Mouse (Mus musculus) midbrain, embryonic 15.5 days (tissue): ENCODE measurements around the gene Sox13. TPM values are rescaled to one million over a fixed set of nuclear protein-coding genes. Genes with fewer than 3 reads are reported as not detected.

Experiments used
- ATAC-seq: fragments of 200-750 bp; cut with Nextera tagmentation; replicated peaks from 2 replicates; pipeline ENCODE4 v1.8.0; 2017; ENCODE audit warnings: moderate TSS enrichment
- H3K27ac ChIP-seq: fragments of 300-500 bp; sonication (generic); 2 replicates; pipeline ENCODE4 v1.5.1; 2015; ENCODE audit warnings: mild to moderate bottlenecking, inconsistent platforms
- H3K27me3 ChIP-seq: fragments of 300-500 bp; sonication (generic); replicated peaks from 2 replicates; pipeline ENCODE4 v1.6.1; 2015; ENCODE audit warnings: inconsistent platforms
- H3K36me3 ChIP-seq: fragments of 300-500 bp; sonication (generic); replicated peaks from 2 replicates; pipeline ENCODE4 v1.6.1; 2015; ENCODE audit warnings: inconsistent platforms
- H3K4me1 ChIP-seq: fragments of 300-500 bp; sonication (generic); 2 replicates; pipeline ENCODE4 v1.6.1; 2015; ENCODE audit warnings: inconsistent platforms
- H3K4me2 ChIP-seq: fragments of 300-500 bp; sonication (generic); 2 replicates; pipeline ENCODE4 v1.6.1; 2015; ENCODE audit warnings: inconsistent platforms, mild to moderate bottlenecking, moderate library complexity
- H3K4me3 ChIP-seq: fragments of 300-500 bp; sonication (generic); 2 replicates; pipeline ENCODE4 v1.5.1; 2015; ENCODE audit warnings: mild to moderate bottlenecking, inconsistent platforms
- H3K9ac ChIP-seq: fragments of 300-500 bp; sonication (generic); 2 replicates; pipeline ENCODE4 v1.6.1; 2015; ENCODE audit warnings: mild to moderate bottlenecking, inconsistent platforms
- H3K9me3 ChIP-seq: fragments of 300-500 bp; sonication (generic); 2 replicates; pipeline ENCODE4 v1.6.1; 2016; ENCODE audit warnings: inconsistent platforms
- WGBS: fragments of 180-500 bp; shearing (Covaris S2); methylation state at CpG from one replicate; pipeline ENCODE4 v1.1.7; 2015; ENCODE audit warnings: mixed read lengths; 5-methylcytosine and 5-hydroxymethylcytosine counted together
- polyA plus RNA-seq: library from polyadenylated mRNA; unstranded; fragments of >200 nt; fragmentation: Nextera tagmentation; extraction: Ambion mirVana; gene quantifications from 2 replicates; pipeline ENCODE4 v1.2.1, GENCODE M21; 2015

Sox13 gene
- polyA plus RNA-seq, 1 experiment from 2014 or later, result 7.4 TPM

GRCm38 (mm10) chr1:133387539-133388268, 36.5 kb downstream of the Sox13 start:
- no peak for ATAC-seq
- Histone ChIP-seq H3K36me3 (no peaks in the 10 kb centered on the region), H3K27ac (no peak overlapping the region), H3K4me3 (no peak overlapping the region), H3K9me3 (no peaks in the 10 kb centered on the region), H3K4me2 (no peak overlapping the region), H3K9ac (no peak overlapping the region), H3K4me1 (peaks cover 7% of the 10 kb centered on the region), H3K27me3 (no peaks in the 10 kb centered on the region)
- 64% methylated on average over 19 of the region's 19 CpGs for WGBS

- Histone ChIP-seq H3K4me3 (no peak overlapping the region), H3K9me3 (no peaks in the 10 kb centered on the region), H3K27me3 (no peaks in the 10 kb centered on the region), H3K36me3 (no peaks in the 10 kb centered on the region), H3K9ac (no peak overlapping the region), H3K4me2 (peak overlapping the region; percentile 19; the same call in 1 of the 2 replicates), H3K27ac (no peak overlapping the region), H3K4me1 (peaks cover 13% of the 10 kb centered on the region)
- WGBS, result 19% methylated on average over 11 of the region's 11 CpGs
- no peak for ATAC-seq
Measured at GRCm38 (mm10) chr1:133386209-133386608, 38.0 kb downstream of the Sox13 start.

GRCm38 (mm10) chr1:133385506-133385905, 38.7 kb downstream of the Sox13 start:
- peak; percentile 53 for ATAC-seq
- no peaks in the 10 kb centered on the region for H3K27me3 ChIP-seq
- no peaks in the 10 kb centered on the region for H3K9me3 ChIP-seq
- no peak overlapping the region for H3K4me3 ChIP-seq
- no peak overlapping the region for H3K9ac ChIP-seq
- no peak overlapping the region for H3K27ac ChIP-seq
- WGBS, result 32% methylated on average over 9 of the region's 9 CpGs
- H3K4me2 ChIP-seq, result peak overlapping the region; percentile 19
- H3K4me1 ChIP-seq, result peaks cover 13% of the 10 kb centered on the region
- H3K36me3 ChIP-seq, result no peaks in the 10 kb centered on the region

- H3K9me3 ChIP-seq, result no peaks in the 10 kb centered on the region
- H3K4me1 ChIP-seq, result peaks cover 13% of the 10 kb centered on the region
- H3K4me3 ChIP-seq, result no peak overlapping the region
- H3K27ac ChIP-seq, result no peak overlapping the region
- no peak overlapping the region for H3K9ac ChIP-seq
- no peaks in the 10 kb centered on the region for H3K27me3 ChIP-seq
- no peak for ATAC-seq
- no peak overlapping the region for H3K4me2 ChIP-seq
- 92% methylated on average over 14 of the region's 14 CpGs for WGBS
- no peaks in the 10 kb centered on the region for H3K36me3 ChIP-seq
Measured at GRCm38 (mm10) chr1:133383157-133383783, 40.9 kb downstream of the Sox13 start.

GRCm38 (mm10) chr1:133382552-133383155, 41.5 kb downstream of the Sox13 start:
- WGBS, result 54% methylated on average over 12 of the region's 12 CpGs
- H3K36me3 ChIP-seq, result no peaks in the 10 kb centered on the region
- no peak overlapping the region for H3K4me2 ChIP-seq
- no peak overlapping the region for H3K4me3 ChIP-seq
- ATAC-seq, result no peak
- H3K9ac ChIP-seq, result no peak overlapping the region
- peak overlapping the region; percentile 31; the same call in 1 of the 2 replicates for H3K27ac ChIP-seq
- no peaks in the 10 kb centered on the region for H3K9me3 ChIP-seq
- H3K4me1 ChIP-seq, result peaks cover 13% of the 10 kb centered on the region
- no peaks in the 10 kb centered on the region for H3K27me3 ChIP-seq

- H3K36me3 ChIP-seq, result no peaks in the 10 kb centered on the region
- no peak overlapping the region for H3K4me2 ChIP-seq
- no peaks in the 10 kb centered on the region for H3K27me3 ChIP-seq
- 6% methylated on average over 9 of the region's 9 CpGs for WGBS
- H3K4me1 ChIP-seq, result peaks cover 13% of the 10 kb centered on the region
- ATAC-seq, result peak; percentile 40; the same call in 1 of the 2 replicates
- no peaks in the 10 kb centered on the region for H3K9me3 ChIP-seq
- H3K9ac ChIP-seq, result no peak overlapping the region
- H3K27ac ChIP-seq, result 0 out of 2 replicates have a peak overlapping the region, but pooled peaks have one; percentile 31
- H3K4me3 ChIP-seq, result no peak overlapping the region
Measured at GRCm38 (mm10) chr1:133382008-133382407, 42.2 kb downstream of the Sox13 start.

GRCm38 (mm10) chr1:133380347-133381065, 43.7 kb downstream of the Sox13 start:
- peaks cover 7% of the 10 kb centered on the region for H3K4me1 ChIP-seq
- no peak overlapping the region for H3K9ac ChIP-seq
- no peaks in the 10 kb centered on the region for H3K9me3 ChIP-seq
- H3K27ac ChIP-seq, result no peak overlapping the region
- H3K36me3 ChIP-seq, result no peaks in the 10 kb centered on the region
- 79% methylated on average over 14 of the region's 14 CpGs for WGBS
- no peak for ATAC-seq
- H3K27me3 ChIP-seq, result no peaks in the 10 kb centered on the region
- H3K4me2 ChIP-seq, result no peak overlapping the region
- H3K4me3 ChIP-seq, result no peak overlapping the region

- Histone ChIP-seq H3K4me1 (peaks cover 7% of the 10 kb centered on the region), H3K36me3 (no peaks in the 10 kb centered on the region), H3K27ac (no peak overlapping the region), H3K27me3 (no peaks in the 10 kb centered on the region), H3K4me3 (no peak overlapping the region), H3K4me2 (no peak overlapping the region), H3K9me3 (no peaks in the 10 kb centered on the region), H3K9ac (no peak overlapping the region)
- 74% methylated on average over 3 of the region's 3 CpGs for WGBS
- no peak for ATAC-seq
Measured at GRCm38 (mm10) chr1:133379986-133380320, 44.2 kb downstream of the Sox13 start.

GRCm38 (mm10) chr1:133379254-133379985, 44.8 kb downstream of the Sox13 start:
- Histone ChIP-seq H3K4me3 (no peak overlapping the region), H3K4me1 (peaks cover 7% of the 10 kb centered on the region), H3K27me3 (no peaks in the 10 kb centered on the region), H3K27ac (no peak overlapping the region), H3K9me3 (no peaks in the 10 kb centered on the region), H3K9ac (no peak overlapping the region), H3K36me3 (no peaks in the 10 kb centered on the region), H3K4me2 (no peak overlapping the region)
- ATAC-seq, result no peak
- 67% methylated on average over 10 of the region's 10 CpGs for WGBS

- ATAC-seq, result no peak
- peaks cover 5% of the 10 kb centered on the region for H3K4me1 ChIP-seq
- WGBS, result 84% methylated on average over 5 of the region's 5 CpGs
- no peak overlapping the region for H3K27ac ChIP-seq
- H3K4me2 ChIP-seq, result no peak overlapping the region
- H3K4me3 ChIP-seq, result no peak overlapping the region
- no peaks in the 10 kb centered on the region for H3K36me3 ChIP-seq
- no peaks in the 10 kb centered on the region for H3K9me3 ChIP-seq
- no peaks in the 10 kb centered on the region for H3K27me3 ChIP-seq
- H3K9ac ChIP-seq, result no peak overlapping the region
Measured at GRCm38 (mm10) chr1:133377547-133377946, 46.6 kb downstream of the Sox13 start.

GRCm38 (mm10) chr1:133375696-133376346, 48.4 kb downstream of the Sox13 start:
- Histone ChIP-seq H3K9me3 (no peaks in the 10 kb centered on the region), H3K4me2 (no peak overlapping the region), H3K27ac (no peak overlapping the region), H3K36me3 (no peaks in the 10 kb centered on the region), H3K4me1 (no peaks in the 10 kb centered on the region), H3K9ac (no peak overlapping the region), H3K4me3 (no peak overlapping the region), H3K27me3 (no peaks in the 10 kb centered on the region)
- 73% methylated on average over 10 of the region's 10 CpGs for WGBS
- ATAC-seq, result no peak
